Comparison of ENCODE assay signal across 10 mouse cellular contexts in genomic region chr5:115695191-115695770, GRCm38 (mm10). TPM values are rescaled to one million over a fixed set of nuclear protein-coding genes. Genes with fewer than 3 reads are reported as not detected.
DNase-seq lines count a peak whose midpoint lies in the region.
"Had no signal": no experiment of that assay in that cellular context is flagged by ENCODE, and none has a peak within 500 bp of the region (broad histone marks: within the 10 kb centered on the region; RNA-seq: fewer than 3 reads in every experiment).

No protein-coding gene starts in this region.

- H3K4me1 ChIP-seq in embryonic facial prominence, embryonic 10.5 days, result peaks cover 13% of the 10 kb centered on the region

- H3K36me3 ChIP-seq in embryonic facial prominence, embryonic 10.5 days (replicated peaks), result no peaks in the 10 kb centered on the region
- H3K36me3 ChIP-seq: midbrain, embryonic 10.5 days had no signal

- no peak overlapping the region for H3K4me3 ChIP-seq in embryonic facial prominence, embryonic 10.5 days
- H3K4me3 ChIP-seq: midbrain, embryonic 10.5 days had no signal

- WGBS in embryonic facial prominence, embryonic 10.5 days, result 85% methylated on average over 6 of the region's 6 CpGs

- no peaks in the 10 kb centered on the region for H3K27me3 ChIP-seq in embryonic facial prominence, embryonic 10.5 days (replicated peaks; ENCODE audit: low read depth, poor library complexity, severe bottlenecking)

- no peak overlapping the region for H3K27ac ChIP-seq in embryonic facial prominence, embryonic 10.5 days (replicated peaks)
- H3K27ac ChIP-seq: midbrain, embryonic 10.5 days had no signal

- DNase-seq in layer of hippocampus, adult 9-11 months, result peak; percentile 31
- DNase-seq in layer of hippocampus, adult 9-10 months (ENCODE audit: low spot score), result no peak
- DNase-seq in CD4-positive helper T cell, adult 2 months (ENCODE audit: low read depth, low spot score), result peak; percentile 38
- DNase-seq in MN1 (ENCODE audit: low spot score), result peak; percentile 10
- DNase-seq in cerebellum, postnatal 25 days, result peak; percentile 80 to 83
- DNase-seq in ovary, postnatal 10 days (ENCODE audit: low spot score), result no peak
- no peak for DNase-seq in embryonic facial prominence, embryonic 10.5 days (ENCODE audit: low spot score)
- DNase-seq: adrenal gland, postnatal 14 days; heart, postnatal 10 days had no signal

- no peaks in the 10 kb centered on the region for H3K9me3 ChIP-seq in embryonic facial prominence, embryonic 10.5 days
- H3K9me3 ChIP-seq: midbrain, embryonic 10.5 days had no signal

RNA-seq across cellular contexts. Expression of gene Bicdl1, which starts 36.1 kb away (rescaled TPM):
- polyA plus RNA-seq in embryonic facial prominence, embryonic 10.5 days (2016; fragmentation: Nextera tagmentation; extraction: Ambion mirVana), result 8.7 and 9.1 TPM in 2 replicates

Comparison
In these comparisons a context has a peak if more than half of its experiments do, and no peak if none do; other contexts are left out.
1. DNase-seq: peak in layer of hippocampus, adult 9-11 months (single experiment), CD4-positive helper T cell, adult 2 months (single experiment), MN1 (single experiment) and cerebellum, postnatal 25 days (2 of 2); none in layer of hippocampus, adult 9-10 months (single experiment), ovary, postnatal 10 days (single experiment) and embryonic facial prominence, embryonic 10.5 days (single experiment).